Mouse (Mus musculus): ENCODE results near the gene Gabrd.

Gene Gabrd

DNA sequence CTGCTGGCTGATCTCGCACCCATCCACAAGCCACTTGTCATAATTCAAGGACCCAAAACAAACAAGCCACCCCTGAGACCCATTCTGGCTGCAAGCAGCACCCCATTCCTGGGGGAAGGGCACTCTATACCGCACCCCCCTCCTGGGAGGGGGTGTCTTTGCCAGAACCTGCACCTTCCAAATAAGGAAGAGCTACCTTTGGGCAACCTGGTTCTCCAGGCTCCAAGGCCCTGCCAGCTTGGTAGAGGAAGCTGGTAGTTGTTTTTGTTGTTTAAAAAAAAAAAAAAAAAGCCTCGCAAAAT is 53.7 kb downstream of the Gabrd start:
- in situ Hi-C loops (cut with MseI, MboI): no loop called here

DNA sequence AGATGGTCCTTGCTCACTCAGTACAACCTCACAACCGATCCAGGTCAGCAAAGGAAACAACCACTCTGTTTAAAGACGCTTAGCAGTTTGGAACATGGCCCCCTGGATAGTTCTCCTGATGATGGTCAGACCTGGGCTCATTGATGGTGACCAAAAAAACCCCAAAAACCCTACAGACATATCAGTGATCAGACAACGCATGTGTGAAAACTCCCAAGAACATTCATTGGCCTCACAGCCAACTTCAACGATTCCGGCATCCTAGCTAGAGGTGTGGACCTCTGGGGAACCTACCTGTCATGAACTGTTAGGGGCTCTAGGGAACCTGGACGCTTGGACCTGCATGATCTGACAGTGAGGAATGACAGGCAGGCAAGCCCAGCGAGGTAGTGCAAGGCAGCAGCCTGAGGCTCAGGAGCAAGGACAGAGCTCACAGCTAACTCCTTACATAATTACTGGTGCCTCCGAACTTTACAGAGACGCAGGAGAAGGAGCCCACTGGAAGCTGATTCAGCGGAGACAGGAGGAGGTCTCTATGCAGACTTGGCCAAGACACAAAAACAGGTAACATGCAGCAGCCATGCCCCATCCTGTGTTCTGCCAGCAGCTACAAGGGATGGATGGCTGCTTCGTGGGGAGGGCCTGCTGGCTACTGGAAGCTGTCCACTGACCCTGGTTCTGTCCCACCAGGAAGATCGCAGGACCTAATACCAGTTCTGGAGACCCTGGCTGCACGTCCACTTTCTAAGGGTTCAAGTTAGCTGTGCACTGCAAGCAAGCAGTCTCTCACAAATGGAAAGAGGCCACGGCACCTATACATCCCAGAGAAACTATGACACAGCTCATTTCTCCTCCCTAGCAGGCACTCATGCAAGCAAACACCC is 54.3 kb downstream of the Gabrd start:
- in situ Hi-C loops (cut with MseI, MboI): no loop called here

DNA sequence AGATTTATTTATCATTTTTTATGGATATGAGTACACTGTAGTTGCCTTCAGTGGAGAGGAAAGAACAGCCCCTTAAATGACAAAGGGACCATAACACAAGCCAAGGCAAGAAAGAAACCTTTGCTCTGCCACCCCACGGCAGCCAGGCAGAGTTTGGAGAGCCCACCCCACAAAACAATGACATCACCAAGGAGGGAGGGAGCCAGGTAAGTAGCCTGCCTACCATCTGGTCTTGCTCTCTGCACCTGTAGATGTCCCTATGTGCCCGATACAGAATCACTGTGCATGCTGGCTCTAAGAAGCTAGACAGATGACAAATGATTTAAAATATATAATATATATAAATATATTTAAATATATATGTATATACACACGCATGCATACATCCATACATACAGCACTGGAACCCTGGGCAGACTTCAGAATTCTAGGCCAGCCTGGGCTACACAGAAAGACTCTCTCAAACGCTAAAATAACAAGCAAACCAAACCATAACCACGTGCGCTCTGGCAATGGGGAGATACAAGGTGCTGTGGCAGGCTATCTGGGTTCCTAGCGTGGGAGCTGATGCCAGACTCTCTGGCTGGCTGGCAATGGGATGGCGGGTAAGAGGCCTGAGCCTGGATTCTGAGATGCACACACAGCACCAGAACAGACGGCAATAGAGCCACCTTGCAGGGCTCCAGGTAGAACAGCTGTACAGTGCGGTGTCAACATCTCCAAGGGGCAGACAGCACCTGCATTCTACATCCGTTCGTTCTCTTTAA is 61.4 kb downstream of the Gabrd start:
- in situ Hi-C loops (cut with MseI, MboI): no loop called here
